Mouse (Mus musculus): Measurements from ENCODE around the gene Optn.

- TF ChIP-seq CTCF (IDR thresholded peaks at IDR 0.05; ENCODE audit: extremely low read depth, insufficient read length, insufficient replicate concordance, low read depth, low read length) = no peak
- no peak for TF ChIP-seq POLR2A (IDR thresholded peaks at IDR 0.05; ENCODE audit: low read depth, low read length)
These were observed 69.4 kb downstream of the Optn start for GRCm38 (mm10) chr2:4994436-4994835.

All from small intestine, adult 2 months (tissue).